Mouse (Mus musculus): ENCODE measurements at regions not wholly inside any gene's neighbourhood (a gene's known extent, or its start where the extent isn't known, plus 50 kb on each side); places are given as distances from the start of the nearest gene placed in this dataset.

DNA sequence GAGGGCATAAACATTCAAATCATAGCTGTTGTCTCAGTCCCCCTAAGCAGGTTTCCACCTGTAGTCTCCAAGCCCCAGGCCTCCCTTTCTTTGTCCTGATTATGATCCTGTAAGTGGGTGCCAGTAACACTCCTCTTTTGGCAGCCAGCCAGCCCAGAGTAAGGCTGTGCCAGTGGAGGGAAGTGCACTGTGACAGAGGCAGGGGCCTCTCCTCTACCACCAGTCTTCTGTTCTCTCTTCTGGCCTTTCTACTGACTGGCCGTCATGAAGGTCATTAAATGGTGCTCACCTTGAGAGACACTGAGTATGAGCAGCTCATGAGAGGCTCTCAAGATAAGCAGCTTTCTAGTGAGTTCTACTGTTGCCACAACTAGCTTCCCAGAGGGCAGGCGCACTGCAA is 63.5 kb upstream of the Met start:
- no peaks in the 10 kb centered on the region for H3K27me3 ChIP-seq
- CTCF ChIA-PET: interaction anchor here (1.2 to 1.3 kb wide), 2 partner anchors 9 to 18 kb away, joined by 4 read pairs; no protein-coding TSS in a partner anchor
- no peak for DNase-seq (ENCODE audit: low read depth, low spot score)
- ATAC-seq: no peak
- in situ Hi-C loops (cut with MboI; ENCODE audit: low pct_unique_long_range_greater_than_20kb): no loop called here
- POLR2A ChIA-PET: no interaction called here
- TF ChIP-seq CTCF (IDR thresholded peaks at IDR 0.05): no peak

DNA sequence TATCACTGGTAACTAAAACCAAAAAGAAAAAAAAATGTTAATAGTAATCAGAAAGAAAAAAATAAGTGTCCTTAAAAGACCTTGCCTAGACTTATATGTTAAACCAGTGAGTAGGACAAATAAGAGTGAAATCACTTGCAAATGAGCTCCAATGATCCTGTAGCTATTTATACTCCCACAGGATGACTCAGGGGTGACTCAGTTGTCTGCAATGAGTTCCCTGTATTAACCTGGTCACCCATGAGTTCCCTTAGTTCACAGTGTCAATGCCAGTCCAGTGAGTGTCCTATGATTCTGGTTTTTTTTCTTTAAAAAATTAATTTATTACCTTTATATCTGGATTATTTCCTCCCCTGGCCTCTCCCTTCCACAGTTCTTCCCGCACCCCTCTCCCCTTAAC is 55.5 kb upstream of the Met start:
- ATAC-seq: peak; percentile 97
- H3K27me3 ChIP-seq: no peaks in the 10 kb centered on the region
- ChIA-PET POLR2A (interaction anchor here (0.8 kb wide), 1 partner anchor 20 kb away, joined by 3 read pairs; no protein-coding TSS in a partner anchor), CTCF (interaction anchor here (0.7 to 1.1 kb wide), 2 partner anchors 10 to 50 kb away, joined by 3 read pairs; no protein-coding TSS in a partner anchor)
- DNase-seq (ENCODE audit: low read depth, low spot score): peak; percentile 59
- TF ChIP-seq CTCF (IDR thresholded peaks at IDR 0.05): no peak
- in situ Hi-C loops (cut with MboI; ENCODE audit: low pct_unique_long_range_greater_than_20kb): no loop called here

DNA sequence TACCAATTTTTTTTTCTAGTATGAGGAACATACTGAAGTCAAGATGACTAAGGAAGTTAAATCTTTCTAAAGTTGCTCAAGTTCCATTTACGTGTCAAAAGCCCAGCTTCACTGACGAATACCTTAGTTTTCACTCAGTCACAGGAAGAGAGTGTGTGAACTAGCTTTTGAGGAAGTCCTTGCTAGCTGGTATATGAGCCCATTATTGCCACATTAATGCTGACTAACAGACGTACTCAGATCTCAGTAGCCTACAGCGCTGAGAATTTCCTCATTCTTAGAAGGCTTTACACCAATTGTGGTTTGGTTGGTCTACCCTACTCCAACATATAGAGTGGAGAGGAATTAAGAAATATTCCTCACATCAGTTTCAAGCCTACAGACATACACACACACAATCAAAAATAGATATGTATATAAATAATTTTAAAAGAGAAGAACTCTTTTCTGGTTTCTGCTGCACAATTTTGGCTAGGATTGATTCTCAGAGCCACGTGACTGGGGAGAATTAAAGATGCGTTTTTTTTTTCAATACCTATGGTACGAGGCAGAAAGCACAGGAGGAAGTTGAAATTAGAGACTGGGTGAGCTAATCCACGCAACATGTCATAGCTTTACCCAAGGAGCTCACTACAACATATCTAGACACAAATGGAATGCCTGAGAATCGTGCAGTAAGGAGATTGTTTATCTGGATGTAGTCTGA is 53.7 kb upstream of the Met start:
- ATAC-seq: no peak
- in situ Hi-C loops (cut with MboI; ENCODE audit: low pct_unique_long_range_greater_than_20kb): no loop called here
- DNase-seq (ENCODE audit: low read depth, low spot score): no peak
- TF ChIP-seq CTCF (IDR thresholded peaks at IDR 0.05): no peak
- ChIA-PET CTCF (interaction anchor here (1.2 kb wide), 1 partner anchor 10 kb away, joined by 4 read pairs; no protein-coding TSS in a partner anchor), POLR2A (no interaction called here)
- H3K27me3 ChIP-seq: no peaks in the 10 kb centered on the region

DNA sequence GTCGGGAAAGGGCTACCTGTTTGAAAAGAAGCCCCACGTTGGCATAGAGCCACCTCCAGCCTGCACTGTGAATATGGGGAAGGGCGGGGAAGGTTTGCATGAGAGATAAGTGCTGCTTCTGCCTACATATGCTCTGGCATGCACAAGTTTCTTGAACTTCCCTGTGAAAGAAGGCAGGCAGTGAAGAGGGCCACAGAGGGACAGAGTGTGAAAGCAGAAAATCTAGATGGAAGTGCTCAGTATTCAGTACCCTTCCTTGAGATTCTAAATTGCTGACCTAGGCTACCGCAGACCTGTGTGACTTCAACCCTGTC is 53.2 kb upstream of the Met start:
- no peak for TF ChIP-seq CTCF (IDR thresholded peaks at IDR 0.05)
- POLR2A ChIA-PET: no interaction called here
- no peak for DNase-seq (ENCODE audit: low read depth, low spot score)
- in situ Hi-C loops (cut with MboI; ENCODE audit: low pct_unique_long_range_greater_than_20kb): no loop called here
- ATAC-seq: no peak
- no peaks in the 10 kb centered on the region for H3K27me3 ChIP-seq
- CTCF ChIA-PET: interaction anchor here (1.4 kb wide), 1 partner anchor 22 kb away, joined by 4 read pairs; no protein-coding TSS in a partner anchor
